Mouse (Mus musculus): ENCODE measurements around the gene Ltb. TPM values are rescaled to one million over a fixed set of nuclear protein-coding genes. Genes with fewer than 3 reads are reported as not detected.

Ltb gene
- polyA plus RNA-seq, 1 experiment, result 0.05 TPM

DNA sequence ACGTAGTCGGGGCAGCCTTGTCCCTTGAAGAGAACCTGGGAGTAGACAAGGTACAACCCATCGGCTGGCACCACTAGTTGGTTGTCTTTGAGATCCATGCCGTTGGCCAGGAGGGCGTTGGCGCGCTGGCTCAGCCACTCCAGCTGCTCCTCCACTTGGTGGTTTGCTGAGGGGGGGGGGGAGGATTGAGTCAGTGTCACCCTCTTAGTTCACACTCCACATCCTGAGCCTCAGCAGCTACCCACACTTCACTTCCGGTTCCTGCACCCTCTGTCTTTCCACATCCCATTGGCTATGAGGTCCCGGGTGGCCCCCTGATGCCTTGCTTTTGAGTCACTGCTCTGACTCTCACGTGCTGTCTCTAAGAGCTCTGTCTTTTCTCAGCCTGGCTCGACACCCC is 6.2 kb downstream of the Ltb start:
- H3ac ChIP-seq (ENCODE audit: control insufficient read depth, insufficient read length), result no peak overlapping the region
- no peaks in the 10 kb centered on the region for H3K36me3 ChIP-seq (ENCODE audit: control insufficient read depth, insufficient read depth)
- H3K4me2 ChIP-seq (ENCODE audit: low read depth), result no peak overlapping the region
- H3K4me3 ChIP-seq, result no peak overlapping the region
- TF ChIP-seq MYOD1 (IDR thresholded peaks at IDR 0.05; ENCODE audit: control insufficient read depth in 1 of 3, insufficient read length in 2 of 3, low read depth in 2 of 3) (peak in 1 of 3 experiments; percentile 63), CEBPB (IDR thresholded peaks at IDR 0.05; ENCODE audit: insufficient read depth, poor library complexity, severe bottlenecking) (no peak), MAX (IDR thresholded peaks at IDR 0.05; ENCODE audit: low read depth) (no peak), TCF12 (IDR thresholded peaks at IDR 0.05; ENCODE audit: insufficient read depth, poor library complexity, severe bottlenecking) (no peak), MYOG (IDR thresholded peaks at IDR 0.05; ENCODE audit: control insufficient read depth in 1 of 3, insufficient read depth in 1 of 3, insufficient read length in 2 of 3, low read depth in 2 of 3) (peak in 1 of 3 experiments; percentile 50)
- no peaks in the 10 kb centered on the region for H3K27me3 ChIP-seq (ENCODE audit: control insufficient read depth, insufficient read depth, insufficient read length)
- no peaks in the 10 kb centered on the region for H3K79me2 ChIP-seq (ENCODE audit: control insufficient read depth, insufficient read depth)

DNA sequence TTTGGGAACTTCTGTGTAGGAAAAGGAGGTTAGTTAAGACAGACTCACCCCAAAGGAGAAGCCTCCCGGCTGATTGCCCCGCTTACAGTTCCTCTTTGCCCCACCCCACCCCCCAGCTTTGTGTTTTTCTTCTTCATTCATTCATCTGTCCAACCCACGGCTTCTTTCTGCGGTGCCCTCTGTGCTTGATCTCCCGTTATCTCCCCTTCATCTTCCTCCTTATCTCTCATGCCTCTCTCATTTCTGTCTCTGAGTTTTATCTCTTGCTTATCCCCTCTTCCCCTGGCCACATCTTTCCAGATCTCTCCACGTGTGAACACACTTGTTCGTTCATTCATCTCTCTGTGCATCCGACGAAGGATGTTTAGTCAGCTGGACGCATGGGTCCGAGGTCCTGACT is 6.9 kb downstream of the Ltb start:
- no peak overlapping the region for H3K4me2 ChIP-seq (ENCODE audit: low read depth)

DNA sequence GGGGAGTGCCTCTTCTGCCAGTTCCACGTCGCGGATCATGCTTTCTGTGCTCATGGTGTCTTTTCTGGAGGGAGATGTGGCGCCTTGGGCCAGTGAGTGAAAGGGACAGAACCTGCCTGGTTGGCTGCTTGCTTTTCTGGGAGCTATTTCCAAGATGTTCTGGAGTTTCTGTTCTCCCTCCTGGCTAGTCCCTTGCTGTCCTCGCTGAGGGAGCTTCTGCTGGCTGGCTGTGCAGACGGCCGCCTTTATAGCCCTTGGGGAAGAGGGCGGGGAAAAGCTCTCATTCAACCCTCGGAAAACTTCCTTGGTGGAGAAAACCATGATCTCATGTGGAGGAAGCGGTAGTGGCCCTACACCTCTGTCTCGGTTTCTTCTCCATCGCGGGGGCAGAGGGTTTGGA is 7.5 kb downstream of the Ltb start, which contains the start of gene Tnf:
Tnf (minus strand) TSS at position 221 of the 400 bp plus-strand sequence.
- H3K36me3 ChIP-seq (ENCODE audit: control insufficient read depth, insufficient read depth), result no peaks in the 10 kb centered on the region
- H3K79me2 ChIP-seq (ENCODE audit: control insufficient read depth, insufficient read depth), result no peaks in the 10 kb centered on the region
- TF ChIP-seq TCF12 (IDR thresholded peaks at IDR 0.05; ENCODE audit: insufficient read depth, poor library complexity, severe bottlenecking) (no peak), SRF (IDR thresholded peaks at IDR 0.05; ENCODE audit: control insufficient read depth, insufficient read length, low read depth) (no peak), E2F4 (IDR thresholded peaks at IDR 0.05; ENCODE audit: insufficient read depth) (no peak), MYOD1 (IDR thresholded peaks at IDR 0.05; ENCODE audit: control insufficient read depth in 1 of 3, insufficient read length in 2 of 3, low read depth in 2 of 3) (no peak), MYOG (IDR thresholded peaks at IDR 0.05; ENCODE audit: control insufficient read depth in 1 of 3, insufficient read depth in 1 of 3, insufficient read length in 2 of 3, low read depth in 2 of 3) (no peak), POLR2AphosphoS2 (IDR thresholded peaks at IDR 0.05; ENCODE audit: insufficient read length, low read depth) (no peak), MAX (IDR thresholded peaks at IDR 0.05; ENCODE audit: low read depth) (no peak), POLR2A (IDR thresholded peaks at IDR 0.05; ENCODE audit: insufficient read length, low read depth) (no peak), CEBPB (IDR thresholded peaks at IDR 0.05; ENCODE audit: insufficient read depth, poor library complexity, severe bottlenecking) (no peak), USF1 (IDR thresholded peaks at IDR 0.05; ENCODE audit: low read depth) (no peak), TCF3 (IDR thresholded peaks at IDR 0.05; ENCODE audit: insufficient read length, low read depth) (no peak), REST (IDR thresholded peaks at IDR 0.05; ENCODE audit: insufficient read depth, insufficient read length) (no peak)
- H3K4me2 ChIP-seq (ENCODE audit: low read depth), result peak within 1 kb of the TSS; percentile 12
- H3ac ChIP-seq (ENCODE audit: control insufficient read depth, insufficient read length), result no peak within 1 kb of the TSS
- no peaks in the 10 kb centered on the region for H3K27me3 ChIP-seq (ENCODE audit: control insufficient read depth, insufficient read depth, insufficient read length)
- H3K4me3 ChIP-seq, result no peak within 1 kb of the TSS

More for the DNA sequence above, 6.9 kb downstream of the Ltb start:
- H3K4me3 ChIP-seq, result no peak overlapping the region
- no peaks in the 10 kb centered on the region for H3K79me2 ChIP-seq (ENCODE audit: control insufficient read depth, insufficient read depth)
- no peak overlapping the region for H3ac ChIP-seq (ENCODE audit: control insufficient read depth, insufficient read length)
- TF ChIP-seq MYOG (IDR thresholded peaks at IDR 0.05; ENCODE audit: control insufficient read depth in 1 of 3, insufficient read depth in 1 of 3, insufficient read length in 2 of 3, low read depth in 2 of 3), result no peak
- TF ChIP-seq REST (IDR thresholded peaks at IDR 0.05; ENCODE audit: insufficient read depth, insufficient read length), result no peak
- TF ChIP-seq POLR2A (IDR thresholded peaks at IDR 0.05; ENCODE audit: insufficient read length, low read depth), result no peak
- no peak for TF ChIP-seq CEBPB (IDR thresholded peaks at IDR 0.05; ENCODE audit: insufficient read depth, poor library complexity, severe bottlenecking)
- TF ChIP-seq POLR2AphosphoS2 (IDR thresholded peaks at IDR 0.05; ENCODE audit: insufficient read length, low read depth), result no peak
- no peak for TF ChIP-seq TCF3 (IDR thresholded peaks at IDR 0.05; ENCODE audit: insufficient read length, low read depth)
- no peak for TF ChIP-seq MAX (IDR thresholded peaks at IDR 0.05; ENCODE audit: low read depth)
- TF ChIP-seq TCF12 (IDR thresholded peaks at IDR 0.05; ENCODE audit: insufficient read depth, poor library complexity, severe bottlenecking), result no peak
- TF ChIP-seq MYOD1 (IDR thresholded peaks at IDR 0.05; ENCODE audit: control insufficient read depth in 1 of 3, insufficient read length in 2 of 3, low read depth in 2 of 3), result no peak
- TF ChIP-seq USF1 (IDR thresholded peaks at IDR 0.05; ENCODE audit: low read depth), result no peak
- TF ChIP-seq E2F4 (IDR thresholded peaks at IDR 0.05; ENCODE audit: insufficient read depth), result no peak
- TF ChIP-seq SRF (IDR thresholded peaks at IDR 0.05; ENCODE audit: control insufficient read depth, insufficient read length, low read depth), result no peak
- no peaks in the 10 kb centered on the region for H3K27me3 ChIP-seq (ENCODE audit: control insufficient read depth, insufficient read depth, insufficient read length)
- no peaks in the 10 kb centered on the region for H3K36me3 ChIP-seq (ENCODE audit: control insufficient read depth, insufficient read depth)

- TF ChIP-seq SRF (IDR thresholded peaks at IDR 0.05; ENCODE audit: control insufficient read depth, insufficient read length, low read depth), result no peak
- TF ChIP-seq TCF3 (IDR thresholded peaks at IDR 0.05; ENCODE audit: insufficient read length, low read depth), result no peak
- TF ChIP-seq POLR2AphosphoS2 (IDR thresholded peaks at IDR 0.05; ENCODE audit: insufficient read length, low read depth), result no peak
- TF ChIP-seq TCF12 (IDR thresholded peaks at IDR 0.05; ENCODE audit: insufficient read depth, poor library complexity, severe bottlenecking), result no peak
- no peak for TF ChIP-seq MAX (IDR thresholded peaks at IDR 0.05; ENCODE audit: low read depth)
- no peak for TF ChIP-seq REST (IDR thresholded peaks at IDR 0.05; ENCODE audit: insufficient read depth, insufficient read length)
- no peak for TF ChIP-seq MYOG (IDR thresholded peaks at IDR 0.05; ENCODE audit: control insufficient read depth in 1 of 3, insufficient read depth in 1 of 3, insufficient read length in 2 of 3, low read depth in 2 of 3)
- TF ChIP-seq CEBPB (IDR thresholded peaks at IDR 0.05; ENCODE audit: insufficient read depth, poor library complexity, severe bottlenecking), result no peak
- TF ChIP-seq POLR2A (IDR thresholded peaks at IDR 0.05; ENCODE audit: insufficient read length, low read depth), result no peak
- TF ChIP-seq E2F4 (IDR thresholded peaks at IDR 0.05; ENCODE audit: insufficient read depth), result no peak
- no peak for TF ChIP-seq MYOD1 (IDR thresholded peaks at IDR 0.05; ENCODE audit: control insufficient read depth in 1 of 3, insufficient read length in 2 of 3, low read depth in 2 of 3)
- TF ChIP-seq USF1 (IDR thresholded peaks at IDR 0.05; ENCODE audit: low read depth), result no peak
- H3K36me3 ChIP-seq (ENCODE audit: control insufficient read depth, insufficient read depth), result no peaks in the 10 kb centered on the region
- no peak overlapping the region for H3K4me3 ChIP-seq
- no peaks in the 10 kb centered on the region for H3K79me2 ChIP-seq (ENCODE audit: control insufficient read depth, insufficient read depth)
- no peak overlapping the region for H3K4me2 ChIP-seq (ENCODE audit: low read depth)
- no peaks in the 10 kb centered on the region for H3K27me3 ChIP-seq (ENCODE audit: control insufficient read depth, insufficient read depth, insufficient read length)
- no peak overlapping the region for H3ac ChIP-seq (ENCODE audit: control insufficient read depth, insufficient read length)
These were observed 8.2 kb downstream of the Ltb start for GRCm38 (mm10) chr17:35202442-35202841.
